Mouse (Mus musculus) brain, embryonic 14.5 days (tissue): ENCODE data around the gene Vars. TPM values are rescaled to one million over a fixed set of nuclear protein-coding genes. Genes with fewer than 3 reads are reported as not detected.
A peak's percentile ranks its signal among the peaks of the same experiment; 100 is the strongest.

ENCODE experiments used
- DNase-seq: peaks from one replicate; pipeline ENCODE4 v3.0.0-alpha.2; 2011; ENCODE audit warnings: low read depth
- CTCF ChIP-seq: fragments of 200-500 bp; IDR thresholded peaks from 2 replicates; pipeline ENCODE4 v1.5.1; 2012; ENCODE audit warnings: inconsistent platforms, mild to moderate bottlenecking, moderate library complexity, borderline replicate concordance; ENCODE audit not compliant: insufficient read depth, insufficient read length; ENCODE audit errors: extremely low read depth
- POLR2A ChIP-seq: fragments of 200-500 bp; IDR thresholded peaks from 2 replicates; pipeline ENCODE4 v1.6.1; 2012; ENCODE audit warnings: mild to moderate bottlenecking, inconsistent platforms, borderline replicate concordance; ENCODE audit not compliant: poor library complexity, insufficient read depth, insufficient read length, severe bottlenecking; ENCODE audit errors: extremely low read depth
- polyA plus RNA-seq: library from polyadenylated mRNA; depleted of rRNA; stranded (reverse); fragments of >200 nt; gene quantifications from 2 replicates; pipeline ENCODE4 v1.2.3, GENCODE M21; 2012; rRNA removed

Gene Vars
- polyA plus RNA-seq, 1 experiment = 99.2 TPM

DNA sequence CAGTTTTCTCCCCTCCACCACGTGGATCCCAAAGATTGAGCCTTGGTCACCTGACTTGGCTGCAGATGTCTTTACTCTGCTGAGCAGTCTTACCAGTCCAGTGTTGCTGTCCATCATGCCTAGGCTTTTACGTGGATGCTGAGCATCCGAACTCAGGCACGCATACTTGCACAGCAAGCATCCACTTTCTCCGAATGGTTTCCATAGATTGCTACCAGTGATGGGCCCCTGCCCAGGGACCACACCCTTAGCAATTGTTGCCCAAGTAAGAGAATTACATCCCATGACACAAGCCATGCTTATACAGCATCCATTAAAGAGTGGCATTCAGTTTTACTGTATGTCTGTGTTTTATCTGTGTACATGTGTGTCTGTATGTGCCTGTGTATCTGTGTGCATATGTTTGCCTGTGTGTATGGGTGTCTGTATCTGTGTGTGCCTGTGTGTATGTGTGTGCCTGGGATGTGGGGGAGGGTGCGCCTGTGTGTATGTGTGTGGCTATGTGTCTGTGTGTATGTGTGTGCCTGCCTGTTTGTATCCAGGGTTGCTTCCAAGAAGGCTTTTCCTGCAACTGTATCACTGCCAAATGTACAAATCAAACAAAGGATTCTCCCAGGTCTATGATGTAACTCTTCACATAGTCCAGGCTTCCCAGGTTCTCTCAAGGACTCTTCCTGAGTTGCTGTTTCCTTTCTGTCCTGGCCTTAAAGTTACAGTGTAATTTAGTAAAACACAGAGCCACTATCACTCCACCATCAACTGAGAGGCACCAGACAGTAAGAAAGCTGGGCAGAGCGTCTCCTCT is 55.1 kb downstream of the Vars start:
- no peak for DNase-seq
- TF ChIP-seq CTCF = no peak
- no peak for TF ChIP-seq POLR2A

DNA sequence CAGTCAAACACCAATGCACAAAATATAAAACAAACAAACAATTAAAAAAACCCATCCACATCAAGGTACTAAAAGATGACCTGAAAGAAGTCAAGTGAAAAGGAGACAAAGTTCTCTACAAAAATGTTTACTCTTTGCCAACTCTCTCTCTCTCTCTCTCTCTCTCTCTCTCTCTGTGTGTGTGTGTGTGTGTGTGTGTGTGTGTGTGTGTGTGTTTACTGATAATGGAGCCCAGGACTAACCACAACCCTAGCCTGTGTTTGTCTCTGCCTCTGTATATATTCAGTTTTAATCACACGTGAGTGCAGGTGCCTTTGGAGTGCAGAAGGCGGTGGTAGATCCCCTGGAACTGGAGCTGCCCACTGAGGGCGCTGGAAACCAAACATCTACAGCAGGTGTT is 56.3 kb downstream of the Vars start:
- TF ChIP-seq POLR2A (no peak), CTCF (no peak)
- no peak for DNase-seq

DNA sequence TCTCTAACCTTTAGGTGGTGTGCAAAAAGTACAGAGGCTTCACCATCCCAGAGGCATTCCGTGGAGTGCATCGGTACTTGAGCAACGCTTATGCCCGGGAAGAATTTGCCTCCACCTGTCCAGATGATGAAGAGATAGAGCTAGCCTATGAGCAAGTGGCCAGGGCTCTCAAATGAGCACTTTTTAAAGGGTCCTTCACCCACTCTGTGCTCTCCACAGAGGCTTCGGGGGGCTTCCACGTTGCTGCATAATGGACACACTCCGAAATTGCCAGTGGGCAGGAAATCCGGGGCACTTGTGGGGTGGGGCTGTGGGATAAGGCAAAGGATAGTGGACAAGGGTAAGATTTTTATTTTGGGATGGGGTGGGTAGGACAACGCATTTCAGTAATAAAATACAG is 57.5 kb downstream of the Vars start:
- no peak for DNase-seq
- TF ChIP-seq POLR2A (no peak), CTCF (no peak)

GRCm38 (mm10) chr17:35058911-35059892 is 58.4 kb downstream of the Vars start, which contains the start of gene Ddah2:
TSS of gene Ddah2 (plus strand) at chr17:35059035.
- peak; percentile 74 for TF ChIP-seq CTCF
- peak; percentile 33; the same call in 1 of the 2 replicates for TF ChIP-seq POLR2A
- peak; percentile 97 for DNase-seq

DNA sequence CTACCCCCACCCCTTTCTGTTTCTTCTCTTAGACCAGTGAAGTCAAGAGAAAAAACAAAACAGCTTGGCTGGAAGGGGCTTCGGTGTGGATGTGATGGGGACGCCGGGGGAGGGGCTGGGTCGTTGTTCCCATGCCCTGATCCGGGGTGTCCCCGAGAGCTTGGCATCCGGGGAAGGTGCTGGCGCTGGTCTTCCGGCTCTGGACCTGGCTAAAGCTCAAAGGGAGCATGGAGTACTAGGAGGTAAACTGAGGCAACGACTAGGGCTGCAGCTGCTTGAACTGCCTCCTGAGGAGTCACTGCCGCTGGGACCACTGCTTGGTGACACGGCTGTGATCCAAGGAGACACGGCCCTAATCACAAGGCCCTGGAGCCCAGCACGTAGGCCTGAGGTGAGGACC is 59.3 kb downstream of the Vars start:
- TF ChIP-seq CTCF (no peak), POLR2A (no peak)
- no peak for DNase-seq

GRCm38 (mm10) chr17:35060737-35061297 is 60.0 kb downstream of the Vars start:
- no peak for TF ChIP-seq CTCF
- TF ChIP-seq POLR2A = no peak
- no peak for DNase-seq

GRCm38 (mm10) chr17:35061299-35061698 is 60.5 kb downstream of the Vars start:
- no peak for DNase-seq
- TF ChIP-seq CTCF (no peak), POLR2A (no peak)

DNA sequence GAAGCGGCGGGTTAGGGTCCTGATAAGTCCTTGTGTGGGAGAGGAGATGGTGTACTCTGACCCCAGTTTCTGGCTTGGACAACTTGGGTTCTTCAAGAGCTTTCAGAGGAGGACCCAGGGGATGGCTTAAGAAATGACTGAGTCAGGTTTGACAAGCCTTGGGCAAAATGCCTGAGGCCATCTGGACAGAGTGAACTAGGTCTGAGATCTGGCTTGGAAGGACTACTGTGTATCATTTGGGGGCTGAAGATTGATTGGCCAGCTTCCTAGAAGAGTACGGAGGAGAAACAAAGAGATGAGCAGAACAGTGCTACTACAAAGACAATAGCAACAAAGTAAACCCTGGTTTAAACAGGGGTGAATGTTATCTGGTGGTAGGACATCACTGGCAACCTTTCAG is 62.7 kb downstream of the Vars start:
- no peak for DNase-seq
- TF ChIP-seq CTCF (no peak), POLR2A (no peak)

- no peak for DNase-seq
These were observed 63.6 kb downstream of the Vars start for GRCm38 (mm10) chr17:35064378-35064877.

DNA sequence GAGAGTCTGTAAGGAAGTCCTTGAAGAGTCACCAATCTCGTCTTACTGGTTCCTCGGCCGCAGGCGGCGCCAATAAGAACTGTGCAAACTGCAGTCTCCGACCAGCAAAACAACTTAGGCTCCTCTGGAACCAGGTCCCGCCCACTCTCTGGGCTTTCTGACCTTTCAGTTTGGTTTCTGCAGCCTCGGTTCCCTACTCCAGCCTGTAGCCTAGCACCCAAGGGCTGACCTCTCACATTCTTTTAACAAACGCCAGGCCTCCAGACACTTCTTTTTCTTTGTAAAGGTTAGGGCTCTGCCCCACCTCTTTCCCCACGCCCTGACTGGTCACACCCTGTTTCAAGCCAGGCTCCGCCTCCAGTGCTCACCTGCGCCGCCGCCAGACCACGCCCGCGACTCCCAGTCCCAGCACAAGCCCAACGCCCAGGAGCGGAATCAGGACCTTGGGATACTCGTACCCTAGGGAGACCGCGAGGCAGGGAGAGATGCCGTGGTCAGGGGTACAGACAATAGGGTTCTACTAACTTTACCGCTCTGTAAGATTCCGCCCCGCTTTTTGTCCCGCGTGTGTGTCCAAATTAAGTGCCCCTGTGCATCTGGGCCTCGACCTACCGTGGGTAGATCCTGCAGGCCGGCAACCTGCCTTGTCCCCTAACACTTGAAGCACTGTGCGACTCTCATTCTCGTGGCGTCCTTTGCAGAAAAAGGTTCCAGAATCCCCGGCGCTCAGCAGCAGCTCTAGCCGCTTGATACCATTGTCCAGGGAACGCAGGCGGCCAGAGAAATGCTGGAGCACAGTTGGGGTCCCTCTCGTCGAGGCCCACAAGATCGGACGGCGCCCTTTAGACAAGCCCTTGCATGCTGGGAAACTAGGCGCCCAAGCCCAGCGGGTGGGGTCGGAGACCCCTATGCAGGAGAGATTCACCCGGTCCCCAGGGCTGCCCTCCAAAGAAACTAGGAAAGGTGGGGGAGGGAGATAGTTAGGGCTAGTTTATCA is 64.5 kb downstream of the Vars start, which contains the start of gene Ly6g6c:
Gene Ly6g6c, plus strand, starts transcription at position 438 of the 997 bp plus-strand sequence.
- DNase-seq = no peak

More at GRCm38 (mm10) chr17:35064378-35064877, 63.6 kb downstream of the Vars start:
- TF ChIP-seq CTCF = no peak

More for the DNA sequence above, 64.5 kb downstream of the Vars start, which contains the start of gene Ly6g6c:
- TF ChIP-seq POLR2A (no peak), CTCF (no peak)

Other genes starting within 250 kb of the Vars start
- 0.04 TPM in 2 replicates for gene Cyp21a1, start 196.4 kb upstream of the Vars start, polyA plus RNA-seq
- gene Stk19, start 164.0 kb upstream of the Vars start, polyA plus RNA-seq = 57.1 and 75.0 TPM in 2 replicates
- 73.5 and 101 TPM in 2 replicates for gene Dxo, start 164.0 kb upstream of the Vars start, polyA plus RNA-seq
- 88.8 and 119 TPM in 2 replicates for gene Skiv2l, start 150.8 kb upstream of the Vars start, polyA plus RNA-seq
- gene Nelfe, start 150.6 kb upstream of the Vars start, polyA plus RNA-seq = 62.1 and 66.0 TPM in 2 replicates
- 0.21 and 0.42 TPM in 2 replicates for gene Cfb, start 138.5 kb upstream of the Vars start, polyA plus RNA-seq
- 116 and 135 TPM in 2 replicates for gene Zbtb12, start 121.5 kb upstream of the Vars start, polyA plus RNA-seq
- 0.04 TPM in 1 of 2 replicates, not detected in the other for gene Gm20547, start 118.9 kb upstream of the Vars start, polyA plus RNA-seq
- gene C2, start 102.7 kb upstream of the Vars start, polyA plus RNA-seq = 1.1 and 2.3 TPM in 2 replicates
- gene Ehmt2, start 102.5 kb upstream of the Vars start, polyA plus RNA-seq = 350 and 361 TPM in 2 replicates
- 0.06 and 0.07 TPM in 2 replicates for gene Slc44a4, start 86.5 kb upstream of the Vars start, polyA plus RNA-seq
- gene Neu1, start 69.7 kb upstream of the Vars start, polyA plus RNA-seq = 28.0 and 29.6 TPM in 2 replicates
- gene Hspa1b, start 41.7 kb upstream of the Vars start, polyA plus RNA-seq = 6.3 and 7.1 TPM in 2 replicates
- gene Gm20481, start 31.1 kb upstream of the Vars start, polyA plus RNA-seq = not detected in 2 replicates
- gene Hspa1a, start 28.8 kb upstream of the Vars start, polyA plus RNA-seq = 6.3 and 6.6 TPM in 2 replicates
- 0.14 and 0.40 TPM in 2 replicates for gene Hspa1l, start 28.3 kb upstream of the Vars start, polyA plus RNA-seq
- 136 and 185 TPM in 2 replicates for gene Lsm2, start 19.1 kb upstream of the Vars start, polyA plus RNA-seq
- 0.49 and 0.71 TPM in 2 replicates for gene Vwa7, start 15.6 kb downstream of the Vars start, polyA plus RNA-seq
- gene Sapcd1, start 27.0 kb downstream of the Vars start, polyA plus RNA-seq = 4.0 and 6.5 TPM in 2 replicates
- 4.2 and 6.4 TPM in 2 replicates for gene Msh5, start 45.8 kb downstream of the Vars start, polyA plus RNA-seq
- gene Clic1, start 49.0 kb downstream of the Vars start, polyA plus RNA-seq = 69.6 and 89.8 TPM in 2 replicates
- gene Ddah2, start 58.0 kb downstream of the Vars start, polyA plus RNA-seq = 322 and 438 TPM in 2 replicates
- 0.42 and 0.50 TPM in 2 replicates for gene Ly6g6c, start 64.4 kb downstream of the Vars start, polyA plus RNA-seq
- 0.30 and 0.35 TPM in 2 replicates for gene Mpig6b, start 65.2 kb downstream of the Vars start, polyA plus RNA-seq
- gene Ly6g6e, start 75.9 kb downstream of the Vars start, polyA plus RNA-seq = 1.2 and 12.4 TPM in 2 replicates
- gene Ly6g6d, start 77.1 kb downstream of the Vars start, polyA plus RNA-seq = 1.8 and 2.7 TPM in 2 replicates
- gene Ly6g6f, start 84.6 kb downstream of the Vars start, polyA plus RNA-seq = 0.15 and 0.30 TPM in 2 replicates
- 91.0 and 135 TPM in 2 replicates for gene Abhd16a, start 88.3 kb downstream of the Vars start, polyA plus RNA-seq
- not detected in 2 replicates for gene Ly6g5c, start 107.3 kb downstream of the Vars start, polyA plus RNA-seq
- 3.1 and 3.4 TPM in 2 replicates for gene Ly6g5b, start 114.4 kb downstream of the Vars start, polyA plus RNA-seq
- 21.4 and 25.3 TPM in 2 replicates for gene Gpank1, start 120.5 kb downstream of the Vars start, polyA plus RNA-seq
- gene Csnk2b, start 121.1 kb downstream of the Vars start, polyA plus RNA-seq = 243 and 257 TPM in 2 replicates
- 3.3 and 4.6 TPM in 2 replicates for gene D17H6S53E, start 125.4 kb downstream of the Vars start, polyA plus RNA-seq
- gene Apom, start 131.1 kb downstream of the Vars start, polyA plus RNA-seq = 0.93 and 1.1 TPM in 2 replicates
- gene Bag6, start 134.2 kb downstream of the Vars start, polyA plus RNA-seq = 378 and 427 TPM in 2 replicates
- 367 and 409 TPM in 2 replicates for gene Prrc2a, start 163.9 kb downstream of the Vars start, polyA plus RNA-seq
- 1.6 and 2.2 TPM in 2 replicates for gene Aif1, start 175.1 kb downstream of the Vars start, polyA plus RNA-seq
- gene Lst1, start 187.5 kb downstream of the Vars start, polyA plus RNA-seq = 8.2 and 11.8 TPM in 2 replicates
- gene Ltb, start 193.5 kb downstream of the Vars start, polyA plus RNA-seq = 0.58 and 1.1 TPM in 2 replicates
- 0.15 and 0.21 TPM in 2 replicates for gene Tnf, start 201.0 kb downstream of the Vars start, polyA plus RNA-seq
- gene Lta, start 204.4 kb downstream of the Vars start, polyA plus RNA-seq = 0.27 and 0.29 TPM in 2 replicates
- gene Gm16181, start 219.8 kb downstream of the Vars start, polyA plus RNA-seq = not detected in 2 replicates
- gene Atp6v1g2, start 232.7 kb downstream of the Vars start, polyA plus RNA-seq = 72.5 and 74.9 TPM in 2 replicates
- gene Nfkbil1, start 234.8 kb downstream of the Vars start, polyA plus RNA-seq = 13.4 and 17.3 TPM in 2 replicates
- 887 and 1,110 TPM in 2 replicates for gene Ddx39b, start 240.8 kb downstream of the Vars start, polyA plus RNA-seq